Mouse (Mus musculus) lung, adult 2 months (tissue): Measurements from ENCODE around the gene Dnajc14.

Source experiments
- CTCF ChIP-seq: fragments of 200-500 bp; IDR thresholded peaks from 2 replicates; pipeline ENCODE4 v1.5.1; 2011; ENCODE audit warnings: mild to moderate bottlenecking, low read length, control low read depth; ENCODE audit not compliant: insufficient read depth
- POLR2A ChIP-seq: fragments of 200-500 bp; IDR thresholded peaks from 2 replicates; pipeline ENCODE4 v1.6.1; 2011; ENCODE audit warnings: low read depth, mild to moderate bottlenecking, control low read depth, low read length, borderline replicate concordance; ENCODE audit errors: extremely low read depth

DNA sequence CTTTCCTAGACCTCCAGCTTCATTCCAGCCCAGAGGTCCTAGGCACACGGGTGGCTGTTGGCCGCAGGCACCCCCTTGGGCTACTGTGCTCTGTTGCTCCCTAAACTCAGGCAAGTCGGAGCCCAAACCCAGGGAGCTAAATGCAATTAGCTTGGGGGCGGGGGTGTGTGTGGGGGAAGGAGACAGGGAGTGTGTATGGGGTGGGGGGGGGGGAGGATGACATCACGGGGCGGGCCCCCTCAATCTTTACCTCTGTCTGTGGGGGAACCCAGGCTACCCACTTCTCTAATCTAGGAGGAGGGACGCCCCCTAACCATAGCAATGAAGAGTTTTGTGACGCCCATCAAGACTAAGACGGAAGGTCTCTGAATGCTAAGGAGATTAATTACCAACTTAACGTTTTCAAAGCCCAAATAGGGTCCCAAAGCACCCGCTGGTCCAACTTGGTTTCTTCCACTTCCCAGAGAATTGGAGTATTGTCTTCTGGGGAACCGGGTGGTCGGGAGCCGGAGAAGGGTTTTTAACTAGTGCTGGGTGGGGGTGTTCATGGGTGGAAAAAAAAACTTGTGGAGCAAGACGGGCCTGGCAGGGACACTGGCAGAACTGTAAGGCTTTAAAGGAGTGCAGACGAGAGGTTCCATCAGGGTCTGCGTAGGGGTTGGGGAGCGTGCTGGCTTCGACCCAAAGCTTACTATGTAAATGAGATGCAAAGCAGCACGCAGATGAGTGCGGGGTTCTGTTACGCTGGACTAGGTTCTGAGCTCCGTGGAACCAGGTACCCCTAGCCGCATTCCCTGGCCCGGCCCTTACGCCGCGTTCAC, 619 bp downstream of the Dnajc14 start, which contains the start of gene Tmem198b:
- TF ChIP-seq POLR2A (peak; percentile 25; the same call in 1 of the 2 replicates), CTCF (no peak)
